Mouse (Mus musculus): Measurements from ENCODE around the gene Ahctf1.
"Not testable (repeated sequence)": the region's sequence is repeated elsewhere in the genome, so short reads cannot be mapped to it uniquely, and the experiment has no call there.

The Ahctf1 gene

DNA sequence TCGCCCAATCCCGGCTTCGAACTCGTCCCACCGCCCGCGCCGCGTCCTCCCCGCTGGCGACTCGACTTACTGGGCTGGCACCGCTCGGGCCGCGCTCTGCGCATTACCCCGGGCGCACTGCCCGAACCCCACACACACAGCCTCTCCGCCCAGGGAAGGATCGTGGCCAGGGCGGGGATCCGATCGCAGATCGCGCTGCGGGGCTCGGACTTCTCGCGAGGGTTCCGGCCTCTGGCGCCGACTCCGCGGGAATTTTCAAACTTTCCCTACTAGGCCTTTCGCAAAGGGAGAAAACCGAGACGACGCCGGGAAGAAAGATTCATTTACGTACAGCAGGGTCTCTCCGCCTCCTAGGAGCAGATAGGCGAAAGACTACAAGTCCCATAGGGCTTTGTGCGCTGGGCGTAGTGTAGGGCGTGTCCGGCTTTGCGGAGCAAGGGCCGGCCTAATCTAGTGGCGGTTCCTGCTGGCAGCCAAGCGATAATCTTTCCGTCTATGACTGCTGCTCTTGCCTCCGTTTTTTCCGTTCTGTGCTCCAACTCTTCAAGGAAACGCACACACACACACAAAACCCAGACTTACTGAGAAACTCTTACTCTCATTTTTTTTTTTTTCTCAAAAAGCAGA is at the start of gene Ahctf1:
Ahctf1 (minus strand) TSS at position 168 of the 627 bp plus-strand sequence.
- DNase-seq (ENCODE audit: low read depth, low spot score) = peak; percentile 100

GRCm38 (mm10) chr1:179847759-179848389 is 44.4 kb upstream of the Ahctf1 start:
- DNase-seq (ENCODE audit: low read depth, low spot score) = peak; percentile 82

- no peak for DNase-seq (ENCODE audit: low read depth, low spot score)
Measured at GRCm38 (mm10) chr1:179847173-179847572, 43.7 kb upstream of the Ahctf1 start.

DNA sequence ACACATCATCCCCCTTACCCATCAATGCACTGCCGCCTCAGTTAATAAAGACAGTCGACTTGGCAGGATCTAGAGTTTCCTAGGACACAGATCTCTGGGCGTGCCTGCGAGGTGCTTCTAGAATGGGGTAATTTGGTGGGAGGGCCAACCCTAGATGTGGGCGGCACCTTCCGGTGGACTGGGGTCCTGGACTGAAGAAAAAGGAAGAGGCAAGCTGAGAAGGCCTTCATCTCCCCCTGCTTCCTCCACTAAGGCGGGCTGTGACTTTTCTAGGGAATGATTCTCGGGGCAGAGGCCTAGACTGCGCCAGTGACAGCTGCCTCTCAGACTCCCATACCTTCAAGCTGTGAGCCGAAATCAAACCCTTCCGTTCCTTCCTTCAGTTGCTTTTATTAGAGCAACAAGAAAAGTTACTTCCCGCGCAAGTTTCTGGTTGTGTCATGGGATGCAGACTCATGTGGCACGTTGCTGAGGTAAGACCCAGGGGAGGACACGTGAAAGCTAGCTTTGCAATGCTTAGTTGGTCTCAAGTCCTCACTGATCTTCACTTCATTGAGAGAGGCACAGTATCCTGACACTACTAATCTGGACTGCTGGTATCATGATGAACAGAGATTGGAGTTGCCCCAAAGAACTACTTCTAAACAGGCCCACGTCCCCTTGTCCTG is 42.5 kb upstream of the Ahctf1 start:
- DNase-seq (ENCODE audit: low read depth, low spot score) = no peak

- peak; percentile 82 for DNase-seq (ENCODE audit: low read depth, low spot score)
Measured at GRCm38 (mm10) chr1:179844894-179845293, 41.4 kb upstream of the Ahctf1 start.

- no peak for DNase-seq (ENCODE audit: low read depth, low spot score)
Measured at GRCm38 (mm10) chr1:179843981-179844380, 40.5 kb upstream of the Ahctf1 start.

DNA sequence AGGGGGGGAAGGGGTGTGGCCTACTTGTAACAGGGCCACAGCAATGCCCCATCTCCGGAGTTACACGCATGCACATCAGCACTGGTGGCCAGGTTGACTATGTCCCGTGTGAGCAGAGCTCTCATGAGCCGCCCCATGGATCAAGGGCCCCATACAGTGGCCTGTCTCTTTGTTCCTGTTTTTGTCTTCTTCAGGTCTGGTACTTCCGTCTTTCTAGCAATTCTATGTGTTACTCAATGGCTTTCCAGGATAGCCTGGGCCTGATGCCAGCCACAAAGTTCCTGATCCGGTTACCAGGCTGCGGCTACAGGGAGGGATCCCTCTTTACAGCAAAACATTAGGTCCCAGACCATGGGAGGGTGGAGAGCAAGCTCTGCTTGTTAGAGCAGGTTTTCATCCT is 39.1 kb upstream of the Ahctf1 start:
- DNase-seq (ENCODE audit: low read depth, low spot score) = peak; percentile 32

- DNase-seq (ENCODE audit: low read depth, low spot score) = peak; percentile 43
Measured at GRCm38 (mm10) chr1:179836426-179837404, 33.2 kb upstream of the Ahctf1 start.

GRCm38 (mm10) chr1:179835753-179836425 is 32.4 kb upstream of the Ahctf1 start:
- no peak for DNase-seq (ENCODE audit: low read depth, low spot score)

GRCm38 (mm10) chr1:179833596-179833995 is 30.1 kb upstream of the Ahctf1 start:
- DNase-seq (ENCODE audit: low read depth, low spot score) = no peak

DNA sequence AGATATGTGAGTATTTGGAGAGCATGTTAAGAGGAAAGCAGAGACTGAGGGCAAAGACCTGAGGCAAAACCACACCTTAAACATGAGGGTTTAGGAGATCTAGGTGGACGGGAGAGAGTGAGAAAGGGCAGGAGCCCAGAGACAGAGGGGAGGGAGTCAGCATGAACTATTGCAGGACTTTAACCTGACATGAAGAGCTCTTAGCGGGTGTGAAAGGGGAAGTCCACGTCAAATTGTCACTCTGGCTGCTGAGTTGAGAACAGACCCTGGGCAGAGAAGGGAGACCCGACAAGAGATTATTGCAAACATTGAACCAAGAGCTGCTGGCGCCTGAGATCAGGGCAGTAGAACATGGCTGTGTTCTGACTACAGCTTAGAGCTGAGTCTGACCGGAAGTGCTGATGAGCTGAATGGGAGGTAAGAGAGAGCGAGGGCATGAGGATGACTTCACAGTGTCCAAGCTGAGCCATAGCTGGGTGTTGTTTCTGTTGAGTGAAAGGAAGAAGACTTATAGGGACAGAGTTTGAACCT is 29.3 kb upstream of the Ahctf1 start:
- no peak for DNase-seq (ENCODE audit: low read depth, low spot score)

GRCm38 (mm10) chr1:179828900-179829299 is 25.4 kb upstream of the Ahctf1 start:
- DNase-seq (ENCODE audit: low read depth, low spot score) = peak; percentile 59

DNA sequence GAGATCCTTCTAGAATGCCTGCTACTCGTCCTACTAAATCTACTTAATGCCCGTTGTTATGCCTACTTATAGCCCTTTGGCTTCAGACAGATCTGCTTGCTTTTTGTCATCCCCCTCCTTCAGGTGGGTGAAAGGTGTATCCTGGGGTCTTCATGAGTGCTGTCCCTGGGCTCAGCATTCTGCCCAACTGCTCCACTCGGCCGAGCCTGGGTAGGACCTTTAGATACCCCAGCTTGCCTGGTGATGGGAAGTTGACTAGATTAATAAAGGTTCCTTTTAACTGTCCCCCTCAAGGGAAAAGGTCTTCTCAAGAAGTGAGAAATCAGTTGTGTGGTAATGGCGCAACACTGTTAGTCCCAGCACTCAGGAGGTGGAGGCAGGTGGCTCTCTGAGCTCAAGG is 24.6 kb upstream of the Ahctf1 start:
- no peak for DNase-seq (ENCODE audit: low read depth, low spot score)

- DNase-seq (ENCODE audit: low read depth, low spot score) = no peak
Measured at GRCm38 (mm10) chr1:179824549-179824948, 21.1 kb upstream of the Ahctf1 start.

DNA sequence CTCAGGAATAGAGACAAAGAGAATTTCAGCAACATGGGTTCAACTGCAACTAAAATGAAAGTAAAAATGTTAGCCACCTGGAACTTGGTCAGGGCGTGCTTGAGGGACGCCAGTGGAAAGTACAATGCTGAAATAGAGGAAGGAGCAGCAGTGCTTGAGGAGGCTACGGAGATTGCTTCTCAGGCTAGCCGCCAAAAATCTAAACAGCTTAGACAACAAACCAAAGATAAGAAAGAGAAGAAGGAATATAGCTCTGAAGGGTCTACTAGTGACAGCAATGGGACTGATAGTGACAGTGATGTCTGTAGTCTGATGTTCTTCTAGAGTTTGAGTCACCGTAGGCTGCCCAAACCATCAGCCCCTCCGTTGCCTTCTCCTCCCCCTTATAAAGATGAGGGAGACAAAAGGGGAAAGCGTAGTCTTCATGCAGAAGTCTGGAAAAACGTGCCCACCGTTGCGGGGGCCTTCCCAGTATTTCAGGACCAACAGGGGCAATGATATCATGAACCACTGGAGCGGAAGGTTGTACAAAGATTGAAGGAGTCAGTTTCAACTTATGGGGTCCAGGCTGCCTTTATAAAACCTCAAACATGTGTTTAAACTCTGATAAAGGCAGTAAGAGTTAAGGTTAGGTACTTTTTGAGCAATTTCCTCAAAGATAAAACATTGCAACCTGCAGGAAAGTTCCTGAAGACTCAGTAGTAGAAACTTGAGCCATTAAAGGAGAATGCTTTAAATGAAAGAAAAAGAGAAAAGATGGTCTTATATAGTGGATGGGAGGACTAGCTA is 15.2 kb upstream of the Ahctf1 start:
- not testable (repeated sequence) for DNase-seq (ENCODE audit: low read depth, low spot score)

GRCm38 (mm10) chr1:179814616-179815015 is 11.1 kb upstream of the Ahctf1 start:
- peak; percentile 89 for DNase-seq (ENCODE audit: low read depth, low spot score)

DNA sequence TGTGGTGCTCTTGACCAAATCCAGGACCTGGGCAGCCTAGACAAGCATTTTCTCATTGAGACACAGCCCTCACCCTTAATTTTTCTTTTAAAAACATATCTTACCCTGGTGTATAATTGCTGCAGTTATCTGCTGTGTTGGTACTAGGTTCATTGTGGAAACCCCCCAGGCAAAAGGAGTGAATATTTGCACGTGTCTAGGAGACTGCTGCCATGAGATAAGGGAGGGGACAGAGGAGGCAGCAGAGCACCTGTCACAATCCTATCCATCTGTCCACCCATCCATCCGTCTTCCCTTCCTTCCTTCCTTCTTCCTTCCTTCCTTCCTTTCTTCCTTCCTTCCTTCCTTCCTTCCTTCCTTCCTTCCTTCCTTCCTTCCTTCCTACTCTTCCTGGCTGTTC is 9.9 kb upstream of the Ahctf1 start:
- no peak for DNase-seq (ENCODE audit: low read depth, low spot score)

DNA sequence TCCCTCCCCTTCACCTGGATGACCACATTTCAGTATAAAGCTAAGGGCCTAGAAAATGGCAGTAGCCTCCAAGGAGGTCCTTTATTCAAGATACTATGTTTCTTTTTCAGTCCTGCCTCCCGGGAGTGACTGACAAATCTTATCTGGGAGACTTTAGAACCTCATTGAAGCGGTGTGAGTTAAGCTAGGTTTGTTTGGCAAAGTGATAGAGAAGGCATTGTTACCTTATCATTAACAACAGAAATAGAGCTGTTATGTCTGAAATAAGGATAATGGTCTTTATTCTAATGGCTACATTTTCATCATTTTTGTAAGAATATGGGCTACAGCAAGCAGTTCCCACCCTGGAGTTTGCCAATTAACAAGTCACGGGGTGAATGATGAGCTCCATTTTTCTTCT is 4.8 kb upstream of the Ahctf1 start:
- no peak for DNase-seq (ENCODE audit: low read depth, low spot score)

DNA sequence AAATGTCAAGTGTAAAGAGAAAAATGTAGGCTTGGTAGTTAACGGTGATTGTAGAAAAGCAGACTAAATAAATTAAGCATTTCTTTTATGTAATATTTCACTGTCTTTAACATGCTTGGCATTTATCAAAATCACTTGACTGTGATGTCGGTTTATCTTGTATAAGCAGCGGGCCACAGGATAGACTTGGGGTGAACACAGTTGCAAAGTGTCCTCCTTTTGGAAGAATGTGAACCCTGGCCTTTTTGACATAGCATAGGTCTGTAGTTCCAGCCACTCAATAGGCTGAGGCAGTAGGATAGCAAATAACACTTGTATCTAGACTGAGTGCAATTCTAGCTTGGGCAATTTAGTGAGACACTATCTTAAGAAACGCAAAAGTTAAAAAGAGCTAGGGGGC is 4.0 kb upstream of the Ahctf1 start:
- DNase-seq (ENCODE audit: low read depth, low spot score) = no peak

DNA sequence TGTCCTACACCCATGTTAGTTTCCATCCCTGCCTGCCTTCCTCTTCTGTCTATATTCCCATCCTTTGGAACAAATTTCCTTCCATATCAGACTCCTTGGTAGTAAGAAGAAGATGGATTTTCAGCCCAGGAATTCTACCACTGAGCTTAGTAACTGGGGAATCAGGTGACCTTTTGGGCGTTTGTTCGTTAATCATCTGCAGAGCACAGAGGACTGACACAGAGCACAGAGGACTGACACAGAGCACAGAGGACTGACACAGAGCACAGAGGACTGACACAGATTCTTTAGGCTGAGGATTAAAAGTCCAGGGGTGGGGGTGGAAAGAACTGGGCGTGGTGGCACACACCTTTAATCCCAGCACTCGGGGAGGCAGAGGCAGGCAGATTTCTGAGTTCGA is 2.3 kb upstream of the Ahctf1 start:
- no peak for DNase-seq (ENCODE audit: low read depth, low spot score)
